ENCODE assay signal across 16 mouse cellular contexts in genomic region chr11:22170962-22171638, GRCm38 (mm10).
A peak's percentile ranks its signal among the peaks of the same experiment; 100 is the strongest.
DNase-seq lines count a peak whose midpoint lies in the region; ATAC-seq and TF ChIP-seq lines count a peak whose summit lies in the region.
"Had no signal": no experiment of that assay in that cellular context is flagged by ENCODE, and none has a peak within 500 bp of the region (broad histone marks: within the 10 kb centered on the region; RNA-seq: fewer than 3 reads in every experiment).

No protein-coding gene starts in this region.

- peak; percentile 85 for ATAC-seq in heart, embryonic 14.5 days (ENCODE audit: insufficient number of reproducible peaks, insufficient read depth, low FRiP score, low read depth)
- ATAC-seq in liver, embryonic 13.5 days (ENCODE audit: low read depth), result peak; percentile 94
- no peak for ATAC-seq in midbrain, postnatal 0 days (ENCODE audit: low FRiP score)
- ATAC-seq in kidney, embryonic 14.5 days (ENCODE audit: low FRiP score, low TSS enrichment), result no peak
- ATAC-seq: activated CD4-positive, CD25-positive, alpha-beta regulatory T cell, adult 4 months; CD4-positive, CD25-positive, alpha-beta regulatory T cell, adult 4 months had no signal

- no peaks in the 10 kb centered on the region for H3K9me3 ChIP-seq in erythroblast, embryonic 14.5 days (ENCODE audit: control insufficient read depth, low read length)
- peaks cover 3% of the 10 kb centered on the region; the same call in 1 of the 2 replicates for H3K9me3 ChIP-seq in heart, embryonic 14.5 days (ENCODE audit: control insufficient read depth, low read length)
- no peaks in the 10 kb centered on the region for H3K9me3 ChIP-seq in liver, embryonic 13.5 days (replicated peaks)
- H3K9me3 ChIP-seq in midbrain, postnatal 0 days (ENCODE audit: low read length), result no peaks in the 10 kb centered on the region
- H3K9me3 ChIP-seq in kidney, embryonic 14.5 days (ENCODE audit: control insufficient read depth, low read length), result no peaks in the 10 kb centered on the region
- H3K9me3 ChIP-seq: limb, embryonic 15.5 days; midbrain, embryonic 10.5 days had no signal

- H3K4me3 ChIP-seq in erythroblast, embryonic 14.5 days (replicated peaks), result peak overlapping the region; percentile 3
- H3K4me3 ChIP-seq in heart, embryonic 14.5 days (ENCODE audit: control insufficient read depth in 1 of 2, insufficient read depth in 1 of 2, low read depth in 1 of 2, low read length in 2 of 2), result peak overlapping the region; percentile 35 to 45
- H3K4me3 ChIP-seq in liver, embryonic 13.5 days (replicated peaks), result no peak overlapping the region; the same call in 1 of the 2 replicates
- H3K4me3 ChIP-seq in midbrain, postnatal 0 days (ENCODE audit: low read depth, low read length), result no peak overlapping the region
- no peak overlapping the region for H3K4me3 ChIP-seq in kidney, embryonic 14.5 days (ENCODE audit: low read length)
- H3K4me3 ChIP-seq: limb, embryonic 15.5 days; midbrain, embryonic 10.5 days; myocyte had no signal

- peak overlapping the region; percentile 83 to 92 for H3K27ac ChIP-seq in heart, embryonic 14.5 days (replicated peaks in 1 of 2; ENCODE audit: control insufficient read depth in 1 of 2, insufficient read depth in 1 of 2, low read depth in 2 of 2, low read length in 2 of 2)
- peak overlapping the region; percentile 50 for H3K27ac ChIP-seq in liver, embryonic 13.5 days
- no peak overlapping the region for H3K27ac ChIP-seq in midbrain, postnatal 0 days (ENCODE audit: low read depth, low read length)
- no peak overlapping the region for H3K27ac ChIP-seq in kidney, embryonic 14.5 days (ENCODE audit: low read depth, low read length)
- H3K27ac ChIP-seq: limb, embryonic 15.5 days; midbrain, embryonic 10.5 days had no signal

- peaks cover 20% of the 10 kb centered on the region for H3K4me1 ChIP-seq in erythroblast, embryonic 14.5 days (ENCODE audit: control insufficient read depth)
- H3K4me1 ChIP-seq in heart, embryonic 14.5 days (ENCODE audit: control insufficient read depth in 2 of 2, insufficient read depth in 2 of 2, low read length in 2 of 2), result peaks cover 7 to 13% of the 10 kb centered on the region in 2 experiments
- peaks cover 31% of the 10 kb centered on the region for H3K4me1 ChIP-seq in liver, embryonic 13.5 days (replicated peaks)
- H3K4me1 ChIP-seq in midbrain, postnatal 0 days (ENCODE audit: insufficient read depth, low read length), result no peaks in the 10 kb centered on the region
- no peaks in the 10 kb centered on the region for H3K4me1 ChIP-seq in kidney, embryonic 14.5 days (ENCODE audit: control insufficient read depth, insufficient read depth, low read length)
- H3K4me1 ChIP-seq: limb, embryonic 15.5 days had no signal

- H3K9ac ChIP-seq in heart, embryonic 14.5 days (ENCODE audit: low read length), result peak overlapping the region; percentile 66
- H3K9ac ChIP-seq in liver, embryonic 13.5 days, result peak overlapping the region; percentile 46
- H3K9ac ChIP-seq in midbrain, postnatal 0 days (replicated peaks; ENCODE audit: low read length, poor library complexity, severe bottlenecking), result no peak overlapping the region
- H3K9ac ChIP-seq in kidney, embryonic 14.5 days (ENCODE audit: low read depth, low read length), result no peak overlapping the region
- H3K9ac ChIP-seq: limb, embryonic 15.5 days had no signal

- DNase-seq in MEL-GATA-1-ER (ENCODE audit: extremely low read depth, low read depth), result peak; percentile 23
- DNase-seq in liver, embryonic 13.5 days, result peak; percentile 11
- DNase-seq in urinary bladder, postnatal 25 days (ENCODE audit: low spot score), result no peak
- no peak for DNase-seq in midbrain, postnatal 0 days (ENCODE audit: low spot score)
- DNase-seq: cerebellum, adult 11-12 months; embryo, embryonic 11 days; layer of hippocampus, adult 9-11 months; right cerebral cortex, adult 18-20 months had no signal

- TF ChIP-seq CTCF in midbrain, postnatal 0 days (IDR thresholded peaks at IDR 0.05), result no peak

- 25% methylated on average over 6 of the region's 6 CpGs for WGBS in heart, embryonic 14.5 days
- 36% methylated on average over 6 of the region's 6 CpGs for WGBS in liver, embryonic 13.5 days (ENCODE audit: insufficient replicate concordance)
- WGBS in midbrain, postnatal 0 days, result 98% methylated on average over 6 of the region's 6 CpGs
- WGBS in kidney, embryonic 14.5 days, result 90% methylated on average over 6 of the region's 6 CpGs

- peaks cover 7% of the 10 kb centered on the region for H3K36me3 ChIP-seq in erythroblast, embryonic 14.5 days (ENCODE audit: control insufficient read depth)
- H3K36me3 ChIP-seq in heart, embryonic 14.5 days (ENCODE audit: control insufficient read depth, insufficient read depth, low read length), result peaks cover 21% of the 10 kb centered on the region
- peaks cover 16% of the 10 kb centered on the region; the same call in 1 of the 2 replicates for H3K36me3 ChIP-seq in liver, embryonic 13.5 days
- H3K36me3 ChIP-seq in midbrain, postnatal 0 days (ENCODE audit: insufficient read depth, low read length), result no peaks in the 10 kb centered on the region
- no peaks in the 10 kb centered on the region for H3K36me3 ChIP-seq in kidney, embryonic 14.5 days (ENCODE audit: control insufficient read depth, insufficient read depth, low read length)

- H3K27me3 ChIP-seq in erythroblast, embryonic 14.5 days (ENCODE audit: control insufficient read depth), result no peaks in the 10 kb centered on the region
- H3K27me3 ChIP-seq in heart, embryonic 14.5 days (ENCODE audit: control insufficient read depth, insufficient read depth, low read length), result no peaks in the 10 kb centered on the region
- H3K27me3 ChIP-seq in liver, embryonic 13.5 days, result no peaks in the 10 kb centered on the region
- H3K27me3 ChIP-seq in midbrain, postnatal 0 days (ENCODE audit: insufficient read depth, low read length), result no peaks in the 10 kb centered on the region
- H3K27me3 ChIP-seq in kidney, embryonic 14.5 days (ENCODE audit: control insufficient read depth, insufficient read depth, low read length), result no peaks in the 10 kb centered on the region
- H3K27me3 ChIP-seq: limb, embryonic 15.5 days had no signal

- peak overlapping the region; percentile 55 for H3K4me2 ChIP-seq in heart, embryonic 14.5 days (ENCODE audit: low read length)
- H3K4me2 ChIP-seq in liver, embryonic 13.5 days, result peak overlapping the region; percentile 42
- no peak overlapping the region for H3K4me2 ChIP-seq in midbrain, postnatal 0 days (ENCODE audit: low read depth, low read length, poor library complexity, severe bottlenecking)
- H3K4me2 ChIP-seq in kidney, embryonic 14.5 days (replicated peaks; ENCODE audit: low read depth, low read length), result no peak overlapping the region
- H3K4me2 ChIP-seq: limb, embryonic 15.5 days had no signal

Comparison
In these comparisons a context has a peak if more than half of its experiments do, and no peak if none do; other contexts are left out.
1. DNase-seq: peak in MEL-GATA-1-ER (single experiment) and liver, embryonic 13.5 days (single experiment); none in urinary bladder, postnatal 25 days (single experiment) and midbrain, postnatal 0 days (single experiment).
2. H3K4me3 ChIP-seq: peak in erythroblast, embryonic 14.5 days (single experiment) and heart, embryonic 14.5 days (2 of 2); none in liver, embryonic 13.5 days (single experiment), midbrain, postnatal 0 days (single experiment) and kidney, embryonic 14.5 days (single experiment).
3. ATAC-seq: peak in heart, embryonic 14.5 days (single experiment) and liver, embryonic 13.5 days (single experiment); none in midbrain, postnatal 0 days (single experiment) and kidney, embryonic 14.5 days (single experiment).
4. H3K27ac ChIP-seq: peak in heart, embryonic 14.5 days (2 of 2) and liver, embryonic 13.5 days (single experiment); none in midbrain, postnatal 0 days (single experiment) and kidney, embryonic 14.5 days (single experiment).
5. H3K4me2 ChIP-seq: peak in heart, embryonic 14.5 days (single experiment) and liver, embryonic 13.5 days (single experiment); none in midbrain, postnatal 0 days (single experiment) and kidney, embryonic 14.5 days (single experiment).
6. H3K9ac ChIP-seq: peak in heart, embryonic 14.5 days (single experiment) and liver, embryonic 13.5 days (single experiment); none in midbrain, postnatal 0 days (single experiment) and kidney, embryonic 14.5 days (single experiment).